Mouse (Mus musculus): ENCODE measurements around the gene Ndufb5.
A peak's percentile ranks its signal among the peaks of the same experiment; 100 is the strongest.
"Not testable (repeated sequence)": the region's sequence is repeated elsewhere in the genome, so short reads cannot be mapped to it uniquely, and the experiment has no call there.

Gene Ndufb5

DNA sequence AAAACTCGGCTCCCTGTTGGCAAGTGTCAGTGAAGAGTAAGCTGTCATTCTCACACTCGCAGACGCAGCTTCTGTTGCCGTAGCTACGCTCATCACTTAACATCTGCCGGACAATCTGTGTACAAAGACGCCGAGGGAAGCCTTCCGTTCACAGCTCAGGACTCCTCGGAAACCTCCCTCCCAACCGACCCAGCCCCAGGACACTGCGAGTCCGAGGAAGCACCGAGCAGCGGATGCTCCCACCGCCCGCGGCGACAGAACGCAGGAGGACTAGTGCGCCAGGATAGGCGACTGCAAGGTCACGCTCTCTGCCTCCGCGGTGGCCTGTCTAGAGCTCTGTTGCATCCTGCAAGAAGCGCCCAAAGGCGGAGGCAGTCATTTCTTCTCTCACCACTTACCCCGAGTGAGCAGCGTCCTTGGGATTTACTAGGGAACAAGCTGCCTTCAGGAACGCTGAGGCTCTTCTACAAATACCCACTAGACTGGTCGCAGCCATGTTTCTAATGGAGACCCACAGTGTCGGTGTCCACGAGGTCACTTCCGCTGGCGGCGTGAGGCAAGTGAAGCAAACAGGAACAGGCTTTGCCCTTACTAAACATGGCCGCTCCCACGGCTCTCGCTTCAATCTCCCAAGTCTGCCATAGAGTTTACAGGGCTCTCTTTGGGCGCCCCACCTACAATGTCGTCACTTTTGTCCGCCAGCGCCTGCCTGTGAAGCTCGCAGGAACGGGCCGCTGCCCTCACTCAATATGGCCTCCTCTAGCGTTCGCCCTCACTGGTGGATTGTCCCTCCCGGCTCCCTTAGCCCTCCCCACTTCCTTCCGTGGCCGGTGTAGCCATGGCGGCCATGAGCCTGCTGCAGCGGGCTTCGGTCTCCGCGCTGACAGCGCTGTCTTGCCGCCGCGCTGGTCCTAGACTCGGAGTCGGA, at the start of gene Ndufb5:
TSS of gene Ndufb5 (plus strand) at position 747 of the 928 bp plus-strand sequence.
- peak; percentile 96 for DNase-seq

GRCm38 (mm10) chr3:32687156-32687555, 49.6 kb upstream of the Ndufb5 start:
- no peak for DNase-seq

GRCm38 (mm10) chr3:32689567-32689999, 47.2 kb upstream of the Ndufb5 start:
- DNase-seq = peak; percentile 46

GRCm38 (mm10) chr3:32690008-32690407, 46.8 kb upstream of the Ndufb5 start:
- no peak for DNase-seq

GRCm38 (mm10) chr3:32690901-32691300, 45.9 kb upstream of the Ndufb5 start:
- peak; percentile 46 for DNase-seq

GRCm38 (mm10) chr3:32691841-32692240, 44.9 kb upstream of the Ndufb5 start:
- DNase-seq = no peak

- DNase-seq = no peak
Measured at GRCm38 (mm10) chr3:32694211-32694610, 42.6 kb upstream of the Ndufb5 start.

- DNase-seq = no peak
Measured at GRCm38 (mm10) chr3:32694737-32695582, 41.8 kb upstream of the Ndufb5 start.

- peak; percentile 59 for DNase-seq
Measured at GRCm38 (mm10) chr3:32695583-32695980, 41.2 kb upstream of the Ndufb5 start.

DNA sequence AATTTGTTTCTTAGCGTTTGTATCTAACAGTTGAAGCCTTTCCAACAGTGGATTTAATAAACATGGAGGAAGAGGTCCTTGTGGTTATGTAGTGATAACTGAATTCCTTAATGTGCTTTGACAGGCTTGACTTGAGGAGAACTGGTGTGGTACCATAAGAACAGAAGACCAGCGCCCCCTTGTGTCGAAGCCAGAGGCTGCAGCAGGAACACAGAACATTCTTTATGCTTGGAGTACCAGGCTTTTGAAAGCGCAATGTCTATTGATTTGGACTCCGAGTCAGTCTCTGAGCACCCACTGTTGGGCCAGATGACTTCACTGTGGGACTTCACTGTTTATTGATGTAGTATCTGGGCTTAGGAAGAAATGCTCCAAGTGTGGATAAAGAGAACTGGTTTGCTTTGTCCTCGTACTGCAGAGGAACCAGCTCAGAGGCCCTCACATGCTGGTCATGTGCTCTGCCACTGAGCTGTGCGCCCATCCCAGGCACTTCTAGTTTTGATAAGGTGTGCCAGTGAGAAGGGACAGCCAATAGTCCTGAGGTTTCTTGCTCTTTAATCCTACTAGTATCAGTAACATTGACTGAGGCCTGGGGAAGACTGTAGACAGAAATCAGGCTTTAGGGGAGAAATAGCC, 38.4 kb upstream of the Ndufb5 start:
- DNase-seq = peak; percentile 88

DNA sequence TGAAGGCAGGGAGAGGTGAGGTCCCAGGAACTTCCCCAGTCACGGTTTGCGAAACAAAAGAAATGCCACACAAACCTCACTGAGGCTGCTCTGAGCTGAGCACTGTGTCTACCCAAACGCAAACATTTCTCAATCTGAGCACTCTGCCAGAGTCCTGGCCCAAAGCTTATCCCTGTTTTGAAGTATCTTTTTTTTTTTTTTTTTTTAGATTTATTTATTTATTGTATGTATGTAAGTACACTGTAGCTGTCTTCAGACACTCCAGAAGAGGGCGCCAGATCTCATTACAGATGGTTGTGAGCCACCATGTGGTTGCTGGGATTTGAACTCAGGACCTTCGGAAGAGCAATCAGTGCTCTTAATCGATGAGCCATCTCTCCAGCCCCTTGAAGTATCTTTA, 32.8 kb upstream of the Ndufb5 start:
- DNase-seq = not testable (repeated sequence)

DNA sequence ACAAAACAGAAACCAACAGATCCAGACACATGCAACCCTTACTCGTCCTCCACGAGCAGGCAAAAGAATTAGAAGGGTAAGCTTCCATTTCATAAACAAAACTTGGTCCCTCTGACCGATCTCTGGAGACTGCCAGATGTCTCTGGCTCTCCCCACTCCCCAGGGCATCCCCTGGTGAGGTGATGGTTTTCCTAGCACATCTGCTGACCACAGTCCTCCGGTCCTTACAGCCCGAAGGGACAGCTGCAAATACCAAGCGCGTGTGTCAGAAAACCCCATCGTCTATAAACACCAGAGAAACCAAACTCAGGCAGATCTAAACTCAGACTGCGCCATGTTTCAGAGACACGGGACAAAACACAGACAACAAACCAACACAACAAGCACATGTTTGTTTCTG, 32.2 kb upstream of the Ndufb5 start:
- not testable (repeated sequence) for DNase-seq

GRCm38 (mm10) chr3:32705647-32706348, 31.0 kb upstream of the Ndufb5 start, which contains the start of gene Actl6a:
Gene Actl6a, plus strand, starts transcription at chr3:32706298.
- DNase-seq = not testable (repeated sequence)

GRCm38 (mm10) chr3:32708052-32708367, 28.8 kb upstream of the Ndufb5 start:
- no peak for DNase-seq

- DNase-seq = peak; percentile 100
Measured at GRCm38 (mm10) chr3:32708368-32709231, 28.2 kb upstream of the Ndufb5 start.

DNA sequence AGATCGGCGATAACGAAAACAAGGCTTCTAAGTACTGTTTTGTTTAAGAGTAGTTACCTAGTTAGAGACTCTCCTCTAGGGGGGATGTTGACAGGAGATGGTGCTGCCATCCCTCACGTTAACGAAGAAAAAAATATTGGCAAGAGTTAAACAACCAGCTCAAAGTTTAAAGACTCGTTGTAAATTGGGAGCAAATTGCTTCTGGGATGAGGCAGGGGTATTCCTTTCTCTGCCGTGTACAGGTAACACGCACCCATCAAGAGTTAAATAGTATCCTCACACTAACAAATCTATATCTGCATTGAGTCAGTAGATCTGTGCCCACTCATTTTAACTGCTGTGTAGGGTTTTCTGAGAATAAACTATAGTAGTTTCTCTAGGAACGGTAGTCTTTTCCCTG, 27.4 kb upstream of the Ndufb5 start:
- DNase-seq = no peak

DNA sequence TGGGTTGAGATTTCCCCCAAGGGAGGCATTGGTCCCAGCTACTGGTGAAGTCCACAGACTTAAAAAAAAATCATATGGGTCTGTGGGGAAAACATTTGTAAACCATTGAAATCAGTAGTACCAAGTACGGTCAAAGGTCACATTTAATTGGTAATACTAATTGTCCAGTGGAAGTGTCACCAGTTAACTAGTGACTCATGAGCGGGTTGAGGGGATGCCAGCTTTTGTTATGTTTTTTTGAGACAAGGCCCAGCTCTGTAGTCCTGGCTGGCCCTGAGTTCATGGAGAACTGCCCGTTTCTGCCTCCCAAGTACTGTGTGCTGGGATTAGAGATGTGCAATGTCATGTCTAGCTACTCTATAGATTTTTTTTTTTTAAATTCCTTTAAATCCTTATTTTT, 23.1 kb upstream of the Ndufb5 start:
- no peak for DNase-seq

DNA sequence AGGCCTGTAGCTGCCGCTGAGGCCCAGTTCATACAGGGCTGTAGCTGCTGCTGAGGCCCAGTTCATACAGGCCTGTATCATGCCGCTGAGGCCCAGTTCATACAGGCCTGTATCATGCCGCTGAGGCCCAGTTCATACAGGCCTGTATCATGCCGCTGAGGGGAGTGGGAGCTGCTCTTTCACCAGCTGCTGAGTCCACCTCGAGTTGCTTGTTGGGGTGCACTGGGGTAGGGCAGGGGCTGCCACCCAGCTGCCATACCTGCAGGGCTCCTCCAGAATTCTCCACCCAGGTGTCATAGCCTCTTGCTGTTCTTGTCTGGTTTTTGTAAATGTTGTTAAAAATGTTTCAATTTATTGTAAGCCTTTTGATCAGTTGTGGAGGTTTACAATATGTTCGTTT, 19.4 kb upstream of the Ndufb5 start:
- not testable (repeated sequence) for DNase-seq

GRCm38 (mm10) chr3:32718271-32718670, 18.5 kb upstream of the Ndufb5 start:
- DNase-seq = no peak

DNA sequence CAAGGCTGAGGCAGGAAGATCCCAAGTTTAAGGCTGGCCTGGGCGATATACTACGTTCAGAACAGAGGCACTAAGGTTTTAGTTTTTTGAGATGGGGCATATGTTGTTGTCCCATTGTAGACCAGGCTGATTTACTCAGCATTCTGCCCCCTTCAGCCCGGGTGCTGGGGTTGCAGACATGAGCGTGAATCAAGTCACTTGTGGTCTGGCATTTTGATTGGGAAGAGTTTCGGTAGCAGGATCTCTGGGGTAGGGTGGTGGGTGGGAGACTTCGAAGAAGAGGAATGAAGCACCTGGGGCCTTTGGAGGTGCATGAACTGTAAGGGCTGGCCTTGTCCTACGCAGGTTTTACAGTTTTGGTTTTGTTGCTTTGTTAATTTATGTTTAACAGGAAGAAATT, 12.6 kb upstream of the Ndufb5 start:
- DNase-seq = no peak

GRCm38 (mm10) chr3:32725951-32726350, 10.8 kb upstream of the Ndufb5 start:
- DNase-seq = no peak

Data from liver (tissue).